Mouse (Mus musculus): Measurements from ENCODE around the gene Dimt1. TPM values are rescaled to one million over a fixed set of nuclear protein-coding genes. Genes with fewer than 3 reads are reported as not detected.

Dimt1 gene
- polyA plus RNA-seq, 1 experiment from 2014 or later, result 39.9 TPM

Other genes with a start within 250 kb of the Dimt1 start
- gene Ipo11, start 10.2 kb upstream of the Dimt1 start, polyA plus RNA-seq (2015; fragmentation: Nextera tagmentation; extraction: Ambion mirVana), result 78.2 and 79.0 TPM in 2 replicates
- gene Kif2a, start 75.0 kb downstream of the Dimt1 start, polyA plus RNA-seq (2015; fragmentation: Nextera tagmentation; extraction: Ambion mirVana), result 9.8 and 10.0 TPM in 2 replicates

Data from kidney, embryonic 16.5 days (tissue).